Mouse (Mus musculus) heart, embryonic 11.5 days (tissue): ENCODE measurements at regions not wholly inside any gene's neighbourhood (a gene's known extent, or its start where the extent isn't known, plus 50 kb on each side); places are given as distances from the start of the nearest gene placed in this dataset.

Experiments
- ATAC-seq: fragments of 200-750 bp; cut with Nextera tagmentation; replicated peaks from 2 replicates; pipeline ENCODE4 v1.8.0; 2017; ENCODE audit warnings: moderate library complexity; ENCODE audit not compliant: insufficient number of reproducible peaks, low FRiP score, low TSS enrichment
- H3K27ac ChIP-seq: fragments of 300-500 bp; sonication (generic); 2 replicates; pipeline ENCODE4 v1.5.1; 2014; ENCODE audit warnings: mild to moderate bottlenecking, low read depth, low read length
- H3K27me3 ChIP-seq: fragments of 300-500 bp; sonication (generic); 2 replicates; pipeline ENCODE4 v1.6.1; 2014; ENCODE audit warnings: mild to moderate bottlenecking, low read length, mixed read lengths; ENCODE audit not compliant: control insufficient read depth, insufficient read depth
- H3K36me3 ChIP-seq: fragments of 300-500 bp; sonication (generic); 2 replicates; pipeline ENCODE4 v1.6.1; 2014; ENCODE audit warnings: mild to moderate bottlenecking, low read length, moderate library complexity, mixed read lengths; ENCODE audit not compliant: control insufficient read depth, insufficient read depth
- H3K4me1 ChIP-seq: fragments of 300-500 bp; sonication (generic); 2 replicates; pipeline ENCODE4 v1.6.1; 2014; ENCODE audit warnings: low read length; ENCODE audit not compliant: control insufficient read depth, insufficient read depth
- H3K4me2 ChIP-seq: fragments of 300-500 bp; sonication (generic); 2 replicates; pipeline ENCODE4 v1.6.1; 2014; ENCODE audit warnings: mild to moderate bottlenecking, moderate library complexity
- H3K4me3 ChIP-seq: fragments of 300-500 bp; sonication (generic); 2 replicates; pipeline ENCODE4 v1.5.1; 2014; ENCODE audit warnings: low read depth, low read length
- H3K9ac ChIP-seq: fragments of 300-500 bp; sonication (generic); 2 replicates; pipeline ENCODE4 v1.6.1; 2014; ENCODE audit warnings: mild to moderate bottlenecking, low read depth, low read length, moderate library complexity
- H3K9me3 ChIP-seq: fragments of 300-500 bp; sonication (generic); replicated peaks from 2 replicates; pipeline ENCODE4 v1.6.1; 2016; ENCODE audit warnings: low read length; ENCODE audit not compliant: control insufficient read depth
- WGBS: fragments of 180-500 bp; shearing (Covaris S2); extraction: QIAGEN DNeasy Blood & Tissue Kit; methylation state at CpG from one replicate; pipeline ENCODE4 v1.1.7; 2014; ENCODE audit not compliant: insufficient replicate concordance; 5-methylcytosine and 5-hydroxymethylcytosine counted together

GRCm38 (mm10) chr14:98829958-98830633 lies 164.0 kb downstream of the Rpl36a-ps1 start:
- Histone ChIP-seq H3K4me3 (no peak overlapping the region), H3K4me1 (no peaks in the 10 kb centered on the region), H3K27ac (no peak overlapping the region), H3K4me2 (no peak overlapping the region), H3K27me3 (no peaks in the 10 kb centered on the region), H3K36me3 (no peaks in the 10 kb centered on the region), H3K9me3 (no peaks in the 10 kb centered on the region), H3K9ac (no peak overlapping the region)
- WGBS: 61% methylated on average over 5 of the region's 5 CpGs
- ATAC-seq: no peak

GRCm38 (mm10) chr14:98827490-98827889 lies 166.6 kb downstream of the Rpl36a-ps1 start:
- H3K4me1 ChIP-seq: no peaks in the 10 kb centered on the region
- no peaks in the 10 kb centered on the region for H3K36me3 ChIP-seq
- H3K4me2 ChIP-seq: no peak overlapping the region
- no peak overlapping the region for H3K27ac ChIP-seq
- no peaks in the 10 kb centered on the region for H3K27me3 ChIP-seq
- no peak overlapping the region for H3K9ac ChIP-seq
- no peak for ATAC-seq
- no peaks in the 10 kb centered on the region for H3K9me3 ChIP-seq
- 71% methylated on average over 2 of the region's 2 CpGs for WGBS
- no peak overlapping the region for H3K4me3 ChIP-seq

- Histone ChIP-seq H3K27ac (no peak overlapping the region), H3K4me2 (no peak overlapping the region), H3K4me3 (no peak overlapping the region), H3K36me3 (no peaks in the 10 kb centered on the region), H3K27me3 (no peaks in the 10 kb centered on the region), H3K4me1 (no peaks in the 10 kb centered on the region), H3K9ac (no peak overlapping the region), H3K9me3 (no peaks in the 10 kb centered on the region)
- WGBS: 80% methylated on average over 5 of the region's 5 CpGs
- ATAC-seq: no peak
These were observed 180.5 kb downstream of the Rpl36a-ps1 start for GRCm38 (mm10) chr14:98813657-98814056.

- no peak overlapping the region for H3K9ac ChIP-seq
- H3K9me3 ChIP-seq: no peaks in the 10 kb centered on the region
- ATAC-seq: no peak
- 75% methylated on average over 3 of the region's 3 CpGs for WGBS
- no peak overlapping the region for H3K4me3 ChIP-seq
- H3K4me2 ChIP-seq: no peak overlapping the region
- H3K27ac ChIP-seq: no peak overlapping the region
- H3K4me1 ChIP-seq: no peaks in the 10 kb centered on the region
- no peaks in the 10 kb centered on the region for H3K27me3 ChIP-seq
- H3K36me3 ChIP-seq: no peaks in the 10 kb centered on the region
These were observed 183.7 kb downstream of the Rpl36a-ps1 start for GRCm38 (mm10) chr14:98810259-98811042.

GRCm38 (mm10) chr14:98808117-98808516 lies 186.0 kb downstream of the Rpl36a-ps1 start:
- no peaks in the 10 kb centered on the region for H3K36me3 ChIP-seq
- WGBS: 70% methylated on average over 1 of the region's 1 CpGs
- no peak for ATAC-seq
- H3K4me3 ChIP-seq: no peak overlapping the region
- no peaks in the 10 kb centered on the region for H3K27me3 ChIP-seq
- no peaks in the 10 kb centered on the region for H3K4me1 ChIP-seq
- no peaks in the 10 kb centered on the region for H3K9me3 ChIP-seq
- no peak overlapping the region for H3K27ac ChIP-seq
- no peak overlapping the region for H3K4me2 ChIP-seq
- no peak overlapping the region for H3K9ac ChIP-seq

GRCm38 (mm10) chr14:98805066-98805465 lies 189.1 kb downstream of the Rpl36a-ps1 start:
- 75% methylated on average over 6 of the region's 6 CpGs for WGBS
- no peak overlapping the region for H3K4me2 ChIP-seq

GRCm38 (mm10) chr14:98801293-98801692 lies 192.8 kb downstream of the Rpl36a-ps1 start:
- H3K4me2 ChIP-seq: no peak overlapping the region
- H3K4me1 ChIP-seq: peaks cover 6% of the 10 kb centered on the region; the same call in 1 of the 2 replicates
- H3K36me3 ChIP-seq: no peaks in the 10 kb centered on the region
- H3K9ac ChIP-seq: no peak overlapping the region
- ATAC-seq: no peak
- H3K9me3 ChIP-seq: no peaks in the 10 kb centered on the region
- no peak overlapping the region for H3K27ac ChIP-seq
- no peaks in the 10 kb centered on the region for H3K27me3 ChIP-seq
- 34% methylated on average over 2 of the region's 2 CpGs for WGBS
- no peak overlapping the region for H3K4me3 ChIP-seq

More at GRCm38 (mm10) chr14:98805066-98805465, 189.1 kb downstream of the Rpl36a-ps1 start:
- H3K27ac ChIP-seq: no peak overlapping the region
- H3K4me1 ChIP-seq: peaks cover 6% of the 10 kb centered on the region; the same call in 1 of the 2 replicates
- H3K4me3 ChIP-seq: no peak overlapping the region
- H3K36me3 ChIP-seq: no peaks in the 10 kb centered on the region
- H3K9ac ChIP-seq: no peak overlapping the region
- ATAC-seq: no peak
- no peaks in the 10 kb centered on the region for H3K9me3 ChIP-seq
- H3K27me3 ChIP-seq: no peaks in the 10 kb centered on the region

- no peaks in the 10 kb centered on the region for H3K36me3 ChIP-seq
These were observed 202.1 kb downstream of the Rpl36a-ps1 start for GRCm38 (mm10) chr14:98791970-98792369.

More at GRCm38 (mm10) chr14:98791970-98792369, 202.1 kb downstream of the Rpl36a-ps1 start:
- Histone ChIP-seq H3K4me3 (no peak overlapping the region), H3K27ac (no peak overlapping the region), H3K4me2 (no peak overlapping the region), H3K27me3 (no peaks in the 10 kb centered on the region), H3K9me3 (no peaks in the 10 kb centered on the region), H3K4me1 (no peaks in the 10 kb centered on the region), H3K9ac (no peak overlapping the region)
- no peak for ATAC-seq
- WGBS: 63% methylated on average over 4 of the region's 4 CpGs
